Mouse (Mus musculus): ENCODE data around the gene Trim25. TPM values are rescaled to one million over a fixed set of nuclear protein-coding genes. Genes with fewer than 3 reads are reported as not detected.

Trim25 gene
- total RNA-seq (2023) = 61.0 and 76.3 TPM in 2 replicates

GRCm38 (mm10) chr11:88998974-88999722 is at the start of gene Trim25:
Gene Trim25 (plus strand): TSS chr11:88999376.

GRCm38 (mm10) chr11:88955217-88955969 is 43.8 kb upstream of the Trim25 start, which contains the start of gene Scpep1:
Gene Scpep1 (minus strand): TSS chr11:88955465.

GRCm38 (mm10) chr11:88966881-88967361 is 32.3 kb upstream of the Trim25 start, which contains the start of gene Elobl:
Gene Elobl (minus strand): TSS chr11:88966931.

GRCm38 (mm10) chr11:88970202-88970732 is 28.9 kb upstream of the Trim25 start, which contains the start of gene Coil:
Gene Coil (plus strand): TSS chr11:88970252.

GRCm38 (mm10) chr11:89066750-89067149 is 67.6 kb downstream of the Trim25 start, which contains the start of gene Dgke:
Gene Dgke (minus strand): TSS chr11:89066850.

Other genes with a start within 250 kb of the Trim25 start
- 1.2 and 1.8 TPM in 2 replicates for gene Akap1, start 134.8 kb upstream of the Trim25 start, total RNA-seq (2023)
- 32.8 and 34.1 TPM in 2 replicates for gene Scpep1, start 43.9 kb upstream of the Trim25 start, total RNA-seq (2023)
- not detected in 2 replicates for gene Elobl, start 32.4 kb upstream of the Trim25 start, total RNA-seq (2023)
- 4.2 and 5.7 TPM in 2 replicates for gene Coil, start 29.1 kb upstream of the Trim25 start, total RNA-seq (2023)
- 1.7 and 2.2 TPM in 2 replicates for gene Dgke, start 67.5 kb downstream of the Trim25 start, total RNA-seq (2023)
- gene Gm525, start 74.5 kb downstream of the Trim25 start, total RNA-seq (2023) = not detected in 2 replicates

Data from neutrophil, adult 65 days (primary cell).